Mouse (Mus musculus) lung, postnatal 0 days (tissue): ENCODE results near the gene Gal3st4. TPM values are rescaled to one million over a fixed set of nuclear protein-coding genes. Genes with fewer than 3 reads are reported as not detected.

Experiments
- ATAC-seq: fragments of 200-750 bp; cut with Nextera tagmentation; 2 replicates; pipeline ENCODE4 v1.8.0; 2017; ENCODE audit warnings: moderate library complexity
- DNase-seq: peaks from one replicate; pipeline ENCODE4 v3.0.0-alpha.2; 2016; ENCODE audit warnings: low spot score
- H3K27ac ChIP-seq: fragments of 300-500 bp; sonication (generic); 2 replicates; pipeline ENCODE4 v1.5.1; 2014; ENCODE audit warnings: antibody characterized with exemption, mild to moderate bottlenecking, low read length, mixed read lengths
- H3K27me3 ChIP-seq: fragments of 300-500 bp; sonication (generic); replicated peaks from 2 replicates; pipeline ENCODE4 v1.6.1; 2014; ENCODE audit warnings: low read length, mixed read lengths; ENCODE audit not compliant: insufficient read depth
- H3K36me3 ChIP-seq: fragments of 300-500 bp; sonication (generic); 2 replicates; pipeline ENCODE4 v1.6.1; 2014; ENCODE audit warnings: low read length, mixed read lengths; ENCODE audit not compliant: insufficient read depth
- H3K4me1 ChIP-seq: fragments of 300-500 bp; sonication (generic); 2 replicates; pipeline ENCODE4 v1.6.1; 2014; ENCODE audit warnings: antibody characterized with exemption, low read depth, low read length, mixed read lengths; ENCODE audit not compliant: insufficient read depth
- H3K4me2 ChIP-seq: fragments of 300-500 bp; sonication (generic); replicated peaks from 2 replicates; pipeline ENCODE4 v1.6.1; 2014; ENCODE audit warnings: low read depth, mild to moderate bottlenecking, low read length, moderate library complexity, mixed read lengths
- H3K4me3 ChIP-seq: fragments of 300-500 bp; sonication (generic); 2 replicates; pipeline ENCODE4 v1.5.1; 2014; ENCODE audit warnings: low read depth, low read length
- H3K9ac ChIP-seq: fragments of 300-500 bp; sonication (generic); replicated peaks from 2 replicates; pipeline ENCODE4 v1.6.1; 2014; ENCODE audit warnings: low read depth, mild to moderate bottlenecking
- H3K9me3 ChIP-seq: fragments of 300-500 bp; sonication (generic); 2 replicates; pipeline ENCODE4 v1.6.1; 2016; ENCODE audit warnings: low read length, mixed read lengths
- CTCF ChIP-seq: IDR thresholded peaks from 2 replicates; pipeline ENCODE4 v1.5.1; 2016; ENCODE audit warnings: antibody characterized with exemption, mild to moderate bottlenecking
- EP300 ChIP-seq: IDR thresholded peaks from 2 replicates; pipeline ENCODE4 v1.6.1; 2016; ENCODE audit warnings: antibody characterized with exemption, mild to moderate bottlenecking, control low read depth
- WGBS: fragments of 180-500 bp; shearing (Covaris S2); extraction: QIAGEN DNeasy Blood & Tissue Kit; methylation state at CpG from one replicate; pipeline ENCODE4 v1.1.7; 2014; 5-methylcytosine and 5-hydroxymethylcytosine counted together
- polyA plus RNA-seq: library from polyadenylated mRNA; unstranded; fragments of >200 nt; fragmentation: Nextera tagmentation; extraction: Ambion mirVana; gene quantifications from 2 replicates; pipeline ENCODE4 v1.2.1, GENCODE M21; 2015

Gene Gal3st4
- polyA plus RNA-seq, 1 experiment from 2014 or later: 0.84 TPM

DNA sequence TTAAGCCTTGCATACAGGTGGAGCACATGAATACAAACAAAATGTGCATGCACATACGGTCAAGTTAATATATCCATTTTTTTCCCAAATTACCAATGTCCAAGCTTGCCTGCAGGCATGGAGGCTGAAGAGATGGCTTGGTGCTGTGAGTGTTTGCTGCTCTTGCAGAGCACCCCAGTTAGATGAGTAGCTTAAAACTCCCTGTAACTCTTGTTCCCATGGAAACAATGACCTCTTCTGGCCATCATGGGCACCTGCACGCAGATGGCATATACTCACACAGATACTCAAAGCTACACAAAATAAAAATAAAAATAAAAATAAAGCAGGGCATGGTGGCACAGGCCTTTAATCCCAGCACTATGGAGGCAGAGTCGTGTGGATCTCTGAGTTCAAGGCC is 19.6 kb downstream of the Gal3st4 start:
- no peaks in the 10 kb centered on the region for H3K36me3 ChIP-seq

DNA sequence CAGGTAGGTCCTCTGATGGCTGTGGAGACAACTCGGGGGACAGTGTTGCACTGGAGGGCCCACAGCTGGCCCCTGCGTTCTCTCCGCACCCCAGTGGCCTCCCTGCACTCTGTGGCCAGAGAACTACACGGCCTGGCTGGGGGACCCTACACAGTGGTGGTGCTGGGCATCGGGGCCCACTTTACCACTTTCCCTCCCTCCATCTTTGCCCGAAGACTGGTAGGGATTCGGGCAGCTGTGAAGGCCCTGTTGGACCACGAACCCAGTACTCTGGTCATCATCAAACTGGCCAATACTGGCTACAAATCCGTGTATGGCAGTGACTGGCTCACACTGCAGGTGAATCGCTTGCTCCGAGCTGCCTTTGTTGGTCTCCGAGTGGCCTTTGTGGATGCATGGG is 21.5 kb downstream of the Gal3st4 start:
- no peak for DNase-seq
- no peaks in the 10 kb centered on the region for H3K27me3 ChIP-seq
- no peak overlapping the region for H3K27ac ChIP-seq
- no peak overlapping the region for H3K4me3 ChIP-seq
- no peaks in the 10 kb centered on the region for H3K9me3 ChIP-seq
- peaks cover 1% of the 10 kb centered on the region; the same call in 1 of the 2 replicates for H3K4me1 ChIP-seq
- H3K36me3 ChIP-seq: no peaks in the 10 kb centered on the region
- 87% methylated on average over 12 of the region's 12 CpGs for WGBS
- H3K4me2 ChIP-seq: no peak overlapping the region
- no peak overlapping the region for H3K9ac ChIP-seq
- TF ChIP-seq EP300 (no peak), CTCF (no peak)
- no peak for ATAC-seq

More for the DNA sequence above, 19.6 kb downstream of the Gal3st4 start:
- DNase-seq (no peak), ATAC-seq (no peak)
- Histone ChIP-seq H3K27ac (no peak overlapping the region), H3K4me3 (no peak overlapping the region), H3K9me3 (no peaks in the 10 kb centered on the region), H3K4me1 (peaks cover 7% of the 10 kb centered on the region; the same call in 1 of the 2 replicates), H3K27me3 (no peaks in the 10 kb centered on the region), H3K9ac (no peak overlapping the region), H3K4me2 (no peak overlapping the region)
- TF ChIP-seq CTCF: no peak
- no peak for TF ChIP-seq EP300
- WGBS: 93% methylated on average over 3 of the region's 3 CpGs

DNA sequence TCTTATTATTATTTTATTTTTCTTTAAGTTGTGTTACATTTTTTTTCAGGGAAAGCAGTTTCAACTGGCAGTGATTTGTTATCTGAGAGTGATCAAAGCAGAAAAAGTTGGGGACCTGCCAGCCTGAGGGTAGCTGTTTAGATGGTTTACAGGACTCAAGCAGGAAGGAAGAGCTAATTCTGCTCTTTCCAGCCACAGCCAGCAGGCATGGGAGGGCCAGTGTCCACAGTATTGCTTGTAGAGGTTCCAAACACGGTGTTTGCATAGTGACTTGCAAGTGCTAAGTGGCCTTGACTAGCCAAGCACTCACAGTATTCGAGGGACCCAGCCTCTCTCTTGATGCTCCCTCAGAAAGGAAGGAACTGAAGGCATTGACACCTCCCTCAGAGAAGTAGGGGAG is 31.1 kb downstream of the Gal3st4 start:
- Histone ChIP-seq H3K27ac (no peak overlapping the region), H3K27me3 (no peaks in the 10 kb centered on the region), H3K4me3 (no peak overlapping the region), H3K36me3 (no peaks in the 10 kb centered on the region), H3K4me2 (no peak overlapping the region), H3K9ac (no peak overlapping the region), H3K9me3 (no peaks in the 10 kb centered on the region), H3K4me1 (no peaks in the 10 kb centered on the region)
- WGBS: 5% methylated on average over 2 of the region's 2 CpGs
- TF ChIP-seq CTCF (no peak), EP300 (no peak)
- peak; percentile 34 for DNase-seq
- no peak for ATAC-seq

DNA sequence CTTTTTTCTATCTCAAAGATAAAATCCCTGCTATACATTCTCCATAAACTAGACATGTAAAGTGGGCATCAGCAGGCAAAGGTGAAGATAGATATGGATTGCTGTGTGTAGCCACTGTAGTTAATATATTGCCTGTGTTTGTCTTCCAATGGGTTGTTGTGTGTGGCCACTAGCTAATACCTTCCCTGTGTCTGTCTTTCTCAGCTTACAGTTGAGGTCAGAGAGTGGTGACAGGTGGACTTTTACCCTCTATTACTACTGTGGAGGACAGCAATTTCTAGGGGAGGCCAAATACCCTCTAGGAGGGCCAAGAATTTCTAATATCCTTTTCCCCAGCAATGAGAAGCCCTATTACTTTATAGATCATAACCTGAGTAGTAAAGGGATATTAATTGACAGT is 38.4 kb downstream of the Gal3st4 start:
- Histone ChIP-seq H3K36me3 (no peaks in the 10 kb centered on the region), H3K4me3 (no peak overlapping the region), H3K27me3 (no peaks in the 10 kb centered on the region), H3K9ac (no peak overlapping the region), H3K27ac (no peak overlapping the region), H3K4me2 (no peak overlapping the region), H3K9me3 (no peaks in the 10 kb centered on the region), H3K4me1 (no peaks in the 10 kb centered on the region)
- ATAC-seq: no peak
- DNase-seq: no peak
- TF ChIP-seq EP300 (no peak), CTCF (no peak)

DNA sequence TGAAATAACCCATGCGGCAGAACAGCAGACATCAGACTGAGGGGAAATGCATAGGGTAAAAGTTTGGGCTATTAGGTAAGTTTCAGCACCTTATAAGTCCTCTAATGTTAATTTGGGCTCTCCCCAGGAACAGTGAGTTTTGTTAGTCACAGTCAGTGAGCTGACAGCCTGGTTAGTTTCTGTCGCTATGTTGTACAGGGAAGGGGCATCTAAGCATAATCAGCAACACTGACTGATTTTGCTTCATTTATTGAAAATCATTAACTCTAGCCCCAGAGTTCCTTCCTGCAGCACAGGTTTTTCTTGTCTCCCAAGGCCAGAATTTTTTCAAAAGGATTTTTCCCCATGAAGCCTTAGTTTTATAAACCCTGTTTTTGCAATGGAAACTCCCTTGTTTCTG is 38.9 kb downstream of the Gal3st4 start:
- H3K4me2 ChIP-seq: no peak overlapping the region
- ATAC-seq (no peak), DNase-seq (no peak)
- no peaks in the 10 kb centered on the region for H3K9me3 ChIP-seq
- H3K27me3 ChIP-seq: no peaks in the 10 kb centered on the region
- H3K36me3 ChIP-seq: no peaks in the 10 kb centered on the region
- no peaks in the 10 kb centered on the region for H3K4me1 ChIP-seq
- TF ChIP-seq EP300 (no peak), CTCF (no peak)
- no peak overlapping the region for H3K4me3 ChIP-seq
- H3K9ac ChIP-seq: no peak overlapping the region
- no peak overlapping the region for H3K27ac ChIP-seq
- WGBS: 74% methylated on average over 2 of the region's 2 CpGs

DNA sequence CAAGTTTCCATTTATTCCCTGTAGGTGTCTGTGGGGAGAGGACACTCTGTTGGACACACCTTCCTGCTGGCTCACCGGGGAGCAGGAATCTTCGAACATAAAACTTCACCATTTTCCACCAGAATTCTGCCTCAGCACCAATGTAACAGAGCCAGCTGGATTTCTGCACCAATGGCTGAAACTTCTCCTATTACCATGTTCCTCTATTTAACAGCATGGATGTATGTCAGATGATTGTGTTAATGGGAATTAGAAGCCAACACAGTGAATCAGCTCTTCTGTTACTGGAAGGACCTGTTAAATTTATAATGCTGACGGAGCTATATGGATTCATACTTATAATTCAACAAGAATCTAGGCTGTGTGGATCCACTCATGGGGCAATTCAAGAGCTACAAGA is 43.1 kb downstream of the Gal3st4 start:
- Histone ChIP-seq H3K36me3 (no peaks in the 10 kb centered on the region), H3K27ac (no peak overlapping the region), H3K9ac (no peak overlapping the region), H3K4me1 (no peaks in the 10 kb centered on the region), H3K27me3 (no peaks in the 10 kb centered on the region), H3K9me3 (no peaks in the 10 kb centered on the region), H3K4me2 (no peak overlapping the region), H3K4me3 (no peak overlapping the region)
- TF ChIP-seq CTCF: no peak
- no peak for TF ChIP-seq EP300
- DNase-seq (no peak), ATAC-seq (no peak)
- 84% methylated on average over 3 of the region's 3 CpGs for WGBS

DNA sequence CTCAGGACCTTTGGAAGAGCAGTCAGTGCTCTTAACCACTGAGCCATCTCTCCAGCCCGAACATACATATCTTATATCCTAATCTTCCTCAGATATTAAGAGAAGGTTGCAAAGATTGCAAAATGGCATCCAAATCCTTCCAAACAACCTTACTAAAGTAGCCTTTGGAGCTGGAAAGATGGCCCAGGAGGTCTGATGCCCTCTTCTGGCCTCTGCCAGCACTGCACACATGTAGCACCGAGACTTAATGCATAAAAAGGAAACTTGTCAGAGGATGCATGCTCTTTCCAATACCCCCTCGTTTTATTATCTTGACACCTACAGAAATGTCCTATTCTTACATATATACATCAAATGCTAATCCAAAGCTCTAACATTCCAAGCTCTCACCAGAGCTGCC is 44.6 kb downstream of the Gal3st4 start:
- DNase-seq (peak; percentile 11), ATAC-seq (no peak)
- Histone ChIP-seq H3K36me3 (no peaks in the 10 kb centered on the region), H3K4me3 (no peak overlapping the region), H3K27me3 (no peaks in the 10 kb centered on the region), H3K4me1 (no peaks in the 10 kb centered on the region), H3K27ac (no peak overlapping the region), H3K9me3 (no peaks in the 10 kb centered on the region), H3K9ac (no peak overlapping the region), H3K4me2 (no peak overlapping the region)
- TF ChIP-seq CTCF: peak; percentile 59
- no peak for TF ChIP-seq EP300
- 48% methylated on average over 3 of the region's 3 CpGs for WGBS
